Mouse (Mus musculus): ENCODE results near the gene Tmem200a. TPM values are rescaled to one million over a fixed set of nuclear protein-coding genes. Genes with fewer than 3 reads are reported as not detected.

Gene Tmem200a
- total RNA-seq (2023) = not detected

DNA sequence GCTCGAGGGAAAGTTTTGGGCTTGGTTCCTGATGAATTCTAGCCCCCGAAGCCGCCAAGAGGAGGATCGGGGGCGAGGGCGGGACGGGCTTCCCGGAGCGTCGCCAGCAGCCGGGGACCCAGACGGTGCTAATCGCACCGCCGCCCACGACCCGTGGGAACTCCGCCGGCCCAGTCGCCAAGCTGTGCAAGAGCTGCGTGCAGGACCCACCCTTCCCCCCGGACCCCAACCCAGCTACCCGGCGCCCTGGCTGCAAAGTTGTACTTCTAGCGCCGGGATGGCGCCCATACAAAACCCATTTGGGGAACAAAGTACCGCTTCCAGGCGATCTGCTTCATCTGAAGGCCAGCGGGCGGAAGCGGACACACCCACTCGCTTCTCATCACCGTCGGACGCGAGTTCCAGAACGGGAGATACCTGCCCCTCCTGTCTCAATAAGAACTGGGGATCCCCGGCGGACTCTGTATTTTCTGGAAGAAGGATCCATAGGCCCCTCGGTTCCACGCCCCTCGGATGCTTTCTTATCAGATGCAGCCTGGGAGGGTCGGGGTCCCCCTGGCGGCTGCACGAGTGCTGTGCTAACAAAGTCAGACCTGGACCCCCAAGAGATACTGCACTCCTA lies at the start of gene Tmem200a:
Gene Tmem200a (minus strand): TSS at position 532 of the 622 bp plus-strand sequence.

GRCm38 (mm10) chr10:26077671-26078481 lies 976 bp downstream of the Tmem200a start, which contains the start of gene Gm9767:
Gene Gm9767 (plus strand): TSS chr10:26078255.

Other genes with a start within 250 kb of the Tmem200a start
- gene Gm9767, start 797 bp downstream of the Tmem200a start, total RNA-seq (2023) = not detected
- under 1 TPM in 1 of 2 experiments, not detected in 1; 0.24 TPM for gene Samd3, start 150.7 kb upstream of the Tmem200a start, total RNA-seq (2023)

Measured in neutrophil, adult 59 days (primary cell).